Mouse (Mus musculus): ENCODE data around the gene Spen.

- TF ChIP-seq GATA1 (IDR thresholded peaks at IDR 0.05; ENCODE audit: low read length) (no peak), TAL1 (IDR thresholded peaks at IDR 0.05; ENCODE audit: low read length) (no peak)
Observed at GRCm38 (mm10) chr4:141523128-141523527, 15.3 kb downstream of the Spen start.
